Mouse (Mus musculus) T-helper 2 cell (primary cell): Measurements from ENCODE around the gene P4hb.

Source experiments
- in situ Hi-C: fragments of 300-600 bp; cut with MboI, MseI; formaldehyde crosslinking; loops from one replicate; pipeline ENCODE4 v1.15.1; 2025; ENCODE audit warnings: high pct_unique_total_duplicates

Gene P4hb

GRCm38 (mm10) chr11:120510375-120511030, 62.5 kb downstream of the P4hb start:
- in situ Hi-C loops = loop anchor here (5.0 kb wide), 1 partner anchor 52 kb away; no protein-coding TSS in a partner anchor
